Mouse (Mus musculus): ENCODE measurements at regions not wholly inside any gene's neighbourhood (a gene's known extent, or its start where the extent isn't known, plus 50 kb on each side); places are given as distances from the start of the nearest gene placed in this dataset.

DNA sequence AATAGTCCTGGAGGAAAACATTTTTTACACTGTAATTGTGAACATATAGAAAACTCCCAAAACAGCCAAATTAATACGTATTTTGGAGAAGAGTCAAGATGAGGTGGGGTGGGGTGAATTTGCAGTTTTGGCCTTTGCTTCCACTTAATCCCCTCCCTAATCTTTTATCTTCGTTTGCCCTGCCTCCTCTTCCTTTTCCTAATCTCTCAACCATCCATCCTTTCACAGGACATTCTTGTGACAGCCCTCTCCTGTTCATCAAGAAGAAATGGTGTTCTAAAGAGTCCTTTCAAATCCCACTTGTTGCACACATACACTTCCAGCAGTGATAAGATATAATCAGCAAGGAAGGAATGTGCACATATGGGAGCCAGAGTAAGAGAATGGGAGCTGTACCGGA is 186.0 kb upstream of the Paip1 start:
- H3K4me3 ChIP-seq (ENCODE audit: insufficient read depth, low read length) = no peak overlapping the region
- H3K4me1 ChIP-seq (ENCODE audit: control insufficient read depth, insufficient read depth, low read length) = no peaks in the 10 kb centered on the region
- TF ChIP-seq POLR2A (IDR thresholded peaks at IDR 0.05; ENCODE audit: extremely low read depth, insufficient read depth, low read length) (no peak), CTCF (IDR thresholded peaks at IDR 0.05; ENCODE audit: extremely low read depth, insufficient read depth, low read length) (no peak)
- H3K27ac ChIP-seq (ENCODE audit: insufficient read depth, low read length) = no peak overlapping the region

- Histone ChIP-seq H3K4me3 (ENCODE audit: insufficient read depth, low read length) (no peak overlapping the region), H3K27ac (ENCODE audit: insufficient read depth, low read length) (no peak overlapping the region)
Measured at GRCm38 (mm10) chr13:119247101-119247500, 181.3 kb upstream of the Paip1 start.

DNA sequence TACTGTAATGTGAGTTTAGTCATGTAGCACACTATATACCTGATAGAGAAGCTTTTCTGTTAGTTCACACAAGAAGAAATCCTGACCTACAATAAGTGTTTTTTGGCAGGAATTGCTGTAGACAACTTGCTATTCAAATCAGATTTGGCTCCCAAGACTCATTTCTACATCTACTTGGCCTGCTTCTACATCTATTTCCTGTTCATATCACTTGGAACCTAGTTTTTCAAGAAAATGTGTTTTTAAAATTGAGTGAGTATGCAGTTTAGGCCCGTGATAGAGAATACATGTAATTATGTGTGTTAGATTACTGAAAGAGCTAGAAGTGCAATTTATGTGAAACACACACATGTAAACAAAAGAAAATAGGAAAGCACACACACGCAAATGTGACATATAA is 176.4 kb upstream of the Paip1 start:
- H3K4me1 ChIP-seq (ENCODE audit: control insufficient read depth, insufficient read depth, low read length) = no peaks in the 10 kb centered on the region
- H3K27ac ChIP-seq (ENCODE audit: insufficient read depth, low read length) = no peak overlapping the region
- no peak for TF ChIP-seq CTCF (IDR thresholded peaks at IDR 0.05; ENCODE audit: extremely low read depth, insufficient read depth, low read length)
- TF ChIP-seq POLR2A (IDR thresholded peaks at IDR 0.05; ENCODE audit: extremely low read depth, insufficient read depth, low read length) = no peak
- H3K4me3 ChIP-seq (ENCODE audit: insufficient read depth, low read length) = no peak overlapping the region

More at GRCm38 (mm10) chr13:119247101-119247500, 181.3 kb upstream of the Paip1 start:
- no peaks in the 10 kb centered on the region for H3K4me1 ChIP-seq (ENCODE audit: control insufficient read depth, insufficient read depth, low read length)
- no peak for TF ChIP-seq POLR2A (IDR thresholded peaks at IDR 0.05; ENCODE audit: extremely low read depth, insufficient read depth, low read length)
- no peak for TF ChIP-seq CTCF (IDR thresholded peaks at IDR 0.05; ENCODE audit: extremely low read depth, insufficient read depth, low read length)

DNA sequence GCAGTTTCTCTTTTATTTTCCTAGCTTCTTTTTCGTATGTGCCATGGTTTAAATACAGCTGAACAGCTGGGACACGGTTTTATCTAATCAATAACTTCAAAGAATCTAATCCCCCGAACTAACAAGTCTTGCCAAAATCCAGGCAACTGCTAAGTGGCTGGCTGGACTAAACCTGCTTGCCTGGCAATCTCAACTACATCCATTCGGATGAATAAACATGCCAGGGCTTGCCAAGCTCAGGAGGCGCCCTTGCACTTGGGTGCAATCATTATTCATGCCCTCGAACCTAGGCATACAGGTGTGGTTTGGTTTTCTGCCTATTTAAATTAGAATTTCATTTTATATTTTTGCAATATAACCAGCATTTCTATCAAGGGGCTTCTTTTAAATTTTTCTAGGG is 172.1 kb upstream of the Paip1 start:
- Histone ChIP-seq H3K4me3 (ENCODE audit: insufficient read depth, low read length) (no peak overlapping the region), H3K27ac (ENCODE audit: insufficient read depth, low read length) (no peak overlapping the region), H3K4me1 (ENCODE audit: control insufficient read depth, insufficient read depth, low read length) (no peaks in the 10 kb centered on the region)
- TF ChIP-seq POLR2A (IDR thresholded peaks at IDR 0.05; ENCODE audit: extremely low read depth, insufficient read depth, low read length) (no peak), CTCF (IDR thresholded peaks at IDR 0.05; ENCODE audit: extremely low read depth, insufficient read depth, low read length) (no peak)

DNA sequence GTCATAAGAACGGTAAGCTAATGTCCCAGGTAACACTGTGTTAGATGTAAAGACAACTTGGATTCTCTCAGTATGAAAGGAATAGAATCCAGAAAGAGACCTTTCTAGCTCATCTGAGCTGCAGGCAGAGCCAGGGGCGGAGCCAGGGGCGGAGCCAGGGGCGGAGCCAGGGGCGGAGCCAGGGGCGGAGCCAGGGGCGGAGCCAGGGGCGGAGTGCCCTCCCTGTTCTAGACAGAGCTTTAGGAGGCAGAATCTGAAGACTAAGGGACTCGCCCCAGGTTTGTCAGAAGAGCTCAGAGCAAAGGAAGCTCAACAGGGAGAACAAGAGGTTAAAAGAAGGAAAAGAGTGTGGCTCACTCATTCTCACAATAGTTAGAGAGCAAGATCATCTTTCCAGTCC is 169.9 kb upstream of the Paip1 start:
- Histone ChIP-seq H3K4me1 (ENCODE audit: control insufficient read depth, insufficient read depth, low read length) (no peaks in the 10 kb centered on the region), H3K27ac (ENCODE audit: insufficient read depth, low read length) (no peak overlapping the region), H3K4me3 (ENCODE audit: insufficient read depth, low read length) (no peak overlapping the region)
- no peak for TF ChIP-seq CTCF (IDR thresholded peaks at IDR 0.05; ENCODE audit: extremely low read depth, insufficient read depth, low read length)
- TF ChIP-seq POLR2A (IDR thresholded peaks at IDR 0.05; ENCODE audit: extremely low read depth, insufficient read depth, low read length) = no peak

DNA sequence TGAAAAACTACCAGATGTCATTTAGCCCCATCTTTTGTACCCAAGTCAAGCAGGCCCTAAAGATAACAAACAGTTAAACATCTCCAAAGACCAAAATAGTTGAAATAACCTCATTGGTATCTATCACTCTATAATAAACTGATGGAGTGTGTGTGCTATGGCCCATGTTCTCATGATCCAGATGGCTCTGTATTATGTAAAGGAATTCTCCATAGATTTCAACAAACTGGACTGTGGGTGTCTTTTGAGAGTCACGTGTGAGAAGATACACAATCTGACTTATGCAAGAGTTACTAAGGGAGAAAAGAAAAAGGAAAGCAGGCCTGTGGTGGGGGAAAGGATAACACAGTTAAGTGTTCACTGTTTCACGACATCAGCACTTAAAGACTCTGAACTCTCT is 164.8 kb upstream of the Paip1 start:
- Histone ChIP-seq H3K4me1 (ENCODE audit: control insufficient read depth, insufficient read depth, low read length) (no peaks in the 10 kb centered on the region), H3K4me3 (ENCODE audit: insufficient read depth, low read length) (no peak overlapping the region), H3K27ac (ENCODE audit: insufficient read depth, low read length) (no peak overlapping the region)
- no peak for TF ChIP-seq POLR2A (IDR thresholded peaks at IDR 0.05; ENCODE audit: extremely low read depth, insufficient read depth, low read length)
- no peak for TF ChIP-seq CTCF (IDR thresholded peaks at IDR 0.05; ENCODE audit: extremely low read depth, insufficient read depth, low read length)

- Histone ChIP-seq H3K4me1 (ENCODE audit: control insufficient read depth, insufficient read depth, low read length) (no peaks in the 10 kb centered on the region), H3K27ac (ENCODE audit: insufficient read depth, low read length) (no peak overlapping the region), H3K4me3 (ENCODE audit: insufficient read depth, low read length) (no peak overlapping the region)
- TF ChIP-seq CTCF (IDR thresholded peaks at IDR 0.05; ENCODE audit: extremely low read depth, insufficient read depth, low read length) = no peak
- no peak for TF ChIP-seq POLR2A (IDR thresholded peaks at IDR 0.05; ENCODE audit: extremely low read depth, insufficient read depth, low read length)
Measured at GRCm38 (mm10) chr13:119267608-119268300, 160.6 kb upstream of the Paip1 start.

GRCm38 (mm10) chr13:119268301-119268675 is 160.1 kb upstream of the Paip1 start:
- H3K27ac ChIP-seq (ENCODE audit: insufficient read depth, low read length) = no peak overlapping the region
- TF ChIP-seq CTCF (IDR thresholded peaks at IDR 0.05; ENCODE audit: extremely low read depth, insufficient read depth, low read length) (no peak), POLR2A (IDR thresholded peaks at IDR 0.05; ENCODE audit: extremely low read depth, insufficient read depth, low read length) (no peak)
- no peak overlapping the region for H3K4me3 ChIP-seq (ENCODE audit: insufficient read depth, low read length)
- H3K4me1 ChIP-seq (ENCODE audit: control insufficient read depth, insufficient read depth, low read length) = no peaks in the 10 kb centered on the region

- no peak overlapping the region for H3K4me3 ChIP-seq (ENCODE audit: insufficient read depth, low read length)
- H3K4me1 ChIP-seq (ENCODE audit: control insufficient read depth, insufficient read depth, low read length) = no peaks in the 10 kb centered on the region
- TF ChIP-seq CTCF (IDR thresholded peaks at IDR 0.05; ENCODE audit: extremely low read depth, insufficient read depth, low read length) (no peak), POLR2A (IDR thresholded peaks at IDR 0.05; ENCODE audit: extremely low read depth, insufficient read depth, low read length) (no peak)
- H3K27ac ChIP-seq (ENCODE audit: insufficient read depth, low read length) = no peak overlapping the region
Measured at GRCm38 (mm10) chr13:119275500-119275899, 152.9 kb upstream of the Paip1 start.

DNA sequence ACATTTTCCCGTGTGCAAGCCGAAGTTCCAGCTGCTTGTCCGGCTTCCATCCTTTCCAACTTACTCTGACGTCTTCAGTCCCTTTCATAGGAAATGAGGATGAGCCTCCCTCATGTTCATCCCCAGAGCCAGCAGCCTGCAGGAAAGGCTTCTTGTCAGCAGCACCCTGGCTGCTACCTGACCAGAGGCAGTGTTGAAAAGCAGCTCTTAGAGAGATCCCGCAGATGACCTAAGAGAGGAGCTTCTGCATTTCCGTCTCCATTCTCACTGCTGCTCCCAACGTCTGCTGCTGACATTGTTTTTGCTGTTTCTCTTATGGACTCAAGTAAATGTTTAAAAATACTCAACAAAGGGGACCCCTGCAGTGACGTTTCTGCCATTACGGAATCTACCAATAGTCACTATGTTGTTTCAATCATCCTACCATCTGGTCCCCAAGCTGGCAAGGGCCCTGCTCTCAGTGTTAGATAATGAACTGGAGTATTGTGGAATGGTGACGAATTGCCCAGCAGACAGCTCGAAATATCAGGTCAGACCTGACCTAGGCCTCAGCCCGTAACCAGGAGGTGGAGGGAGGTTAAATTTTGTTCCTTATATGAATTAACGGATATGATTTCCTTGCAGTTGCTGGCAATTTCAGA is 151.0 kb upstream of the Paip1 start:
- TF ChIP-seq POLR2A (IDR thresholded peaks at IDR 0.05; ENCODE audit: extremely low read depth, insufficient read depth, low read length) (no peak), CTCF (IDR thresholded peaks at IDR 0.05; ENCODE audit: extremely low read depth, insufficient read depth, low read length) (no peak)
- H3K4me1 ChIP-seq (ENCODE audit: control insufficient read depth, insufficient read depth, low read length) = no peaks in the 10 kb centered on the region
- H3K4me3 ChIP-seq (ENCODE audit: insufficient read depth, low read length) = no peak overlapping the region
- H3K27ac ChIP-seq (ENCODE audit: insufficient read depth, low read length) = no peak overlapping the region

Data from cortical plate, adult 2 months (tissue).